Mouse (Mus musculus) CH12.LX (cell line): ENCODE data around the gene Sgms1.

Source experiments
- CTCF ChIP-seq, 2 experiments: IDR thresholded peaks in 1 of 2; conservative IDR thresholded peaks in 1 of 2; 2 replicates each; pipeline ENCODE4 v1.5.1; 2011 to 2012; ENCODE audit warnings: low read depth in 2 of 2, low read length in 2 of 2, improper control_type of control experiment in 1 of 2, inconsistent platforms in 1 of 2, mild to moderate bottlenecking in 1 of 2, moderate library complexity in 1 of 2
- HCFC1 ChIP-seq: IDR thresholded peaks from 2 replicates; pipeline ENCODE4 v1.6.1; 2012; ENCODE audit warnings: low read depth, mild to moderate bottlenecking, inconsistent platforms, low read length, improper control_type of control experiment
- POLR2A ChIP-seq: IDR thresholded peaks from 2 replicates; pipeline ENCODE4 v1.6.1; 2011; ENCODE audit warnings: low read depth, mild to moderate bottlenecking, improper control_type of control experiment, low read length
- RAD21 ChIP-seq: IDR thresholded peaks from 2 replicates; pipeline ENCODE4 v1.6.1; 2011; ENCODE audit warnings: low read depth, mild to moderate bottlenecking, low read length, improper control_type of control experiment, moderate library complexity
- TBP ChIP-seq: conservative IDR thresholded peaks from 2 replicates; pipeline ENCODE4 v1.6.1; 2011; ENCODE audit warnings: low read depth, low read length, improper control_type of control experiment
- USF1 ChIP-seq: IDR thresholded peaks from 2 replicates; pipeline ENCODE4 v1.6.1; 2014; ENCODE audit warnings: low read depth, mild to moderate bottlenecking, inconsistent platforms, low read length, improper control_type of control experiment
- ZKSCAN1 ChIP-seq: IDR thresholded peaks from 2 replicates; pipeline ENCODE4 v1.6.1; 2012; ENCODE audit warnings: low read depth, inconsistent platforms, low read length, improper control_type of control experiment, borderline replicate concordance

DNA sequence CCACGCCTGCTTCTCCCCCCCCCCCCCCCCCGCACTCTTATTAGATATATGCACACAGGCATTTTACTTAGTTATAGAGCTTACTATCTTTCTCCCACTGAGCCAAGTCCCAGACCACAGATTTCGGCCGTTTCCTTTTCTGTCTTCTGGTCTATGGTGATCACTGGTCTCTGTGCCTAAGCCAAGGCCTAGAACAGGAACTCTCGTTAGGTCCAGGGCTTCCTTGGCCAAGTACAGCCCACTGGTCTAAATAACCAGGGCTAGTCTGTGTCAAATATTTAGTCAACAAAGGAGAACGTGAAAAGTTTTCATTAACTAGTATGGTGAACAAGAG lies 150.1 kb downstream of the Sgms1 start:
- TF ChIP-seq HCFC1: no peak
- no peak for TF ChIP-seq RAD21
- TF ChIP-seq ZKSCAN1: no peak
- TF ChIP-seq POLR2A: no peak
- TF ChIP-seq CTCF (conservative IDR thresholded peaks at IDR 0.05 in 1 of 2, IDR thresholded peaks at IDR 0.05 in 1 of 2; ENCODE audit: low read depth in 2 of 2, low read length in 2 of 2): no peak
- no peak for TF ChIP-seq USF1
- no peak for TF ChIP-seq TBP
